Mouse (Mus musculus) hindbrain, embryonic 10.5 days (tissue): ENCODE results near the gene Osbpl10. TPM values are rescaled to one million over a fixed set of nuclear protein-coding genes. Genes with fewer than 3 reads are reported as not detected.

Experiments
- DNase-seq: peaks from one replicate; pipeline ENCODE4 v3.0.0-alpha.2; 2017; ENCODE audit warnings: low spot score
- H3K27ac ChIP-seq: fragments of 300-500 bp; sonication (generic); 2 replicates; pipeline ENCODE4 v1.5.1; 2016; ENCODE audit warnings: mild to moderate bottlenecking, moderate library complexity
- H3K27me3 ChIP-seq: fragments of 300-500 bp; sonication (generic); 2 replicates; pipeline ENCODE4 v1.6.1; 2016; ENCODE audit warnings: mild to moderate bottlenecking; ENCODE audit not compliant: poor library complexity, insufficient read depth, severe bottlenecking
- H3K36me3 ChIP-seq: fragments of 300-500 bp; sonication (generic); 2 replicates; pipeline ENCODE4 v1.6.1; 2016; ENCODE audit warnings: mild to moderate bottlenecking, moderate library complexity
- H3K4me1 ChIP-seq: fragments of 300-500 bp; sonication (generic); replicated peaks from 2 replicates; pipeline ENCODE4 v1.6.1; 2016; ENCODE audit warnings: mild to moderate bottlenecking
- H3K4me3 ChIP-seq: fragments of 300-500 bp; sonication (generic); 2 replicates; pipeline ENCODE4 v1.5.1; 2016; ENCODE audit warnings: mild to moderate bottlenecking, moderate library complexity
- H3K9me3 ChIP-seq: fragments of 300-500 bp; sonication (generic); 2 replicates; pipeline ENCODE4 v1.6.1; 2016; ENCODE audit warnings: mild to moderate bottlenecking, moderate library complexity
- WGBS: fragments of 180-500 bp; shearing (Covaris S2); methylation state at CpG from one replicate; pipeline ENCODE4 v1.1.7; 2016; 5-methylcytosine and 5-hydroxymethylcytosine counted together
- polyA plus RNA-seq: library from polyadenylated mRNA; unstranded; fragments of >200 nt; fragmentation: Nextera tagmentation; extraction: Ambion mirVana; gene quantifications from 2 replicates; pipeline ENCODE4 v1.2.1, GENCODE M21; 2016

The Osbpl10 gene
- polyA plus RNA-seq, 1 experiment from 2014 or later, result 1.6 TPM

DNA sequence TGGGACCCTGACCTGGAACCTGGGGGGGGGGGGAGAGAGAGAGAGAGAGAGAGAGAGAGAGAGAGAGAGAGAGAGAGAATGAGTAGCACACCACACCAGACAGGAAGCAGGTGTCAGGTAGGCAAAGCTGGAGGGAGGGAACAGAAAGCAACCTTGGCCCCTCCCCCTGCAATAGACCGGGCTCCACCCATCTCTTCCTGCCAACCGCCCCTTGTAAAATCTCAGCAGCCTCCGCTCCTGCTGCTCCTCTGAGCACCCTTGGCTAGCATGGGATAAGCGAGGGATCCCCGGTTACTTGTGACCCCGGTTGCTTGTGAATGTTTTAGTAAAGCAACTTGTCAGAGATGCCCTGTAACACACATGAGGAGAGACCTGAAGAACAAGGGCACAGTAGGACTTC lies 227.1 kb downstream of the Osbpl10 start:
- Histone ChIP-seq H3K4me3 (no peak overlapping the region), H3K27me3 (no peaks in the 10 kb centered on the region; the same call in 1 of the 2 replicates), H3K4me1 (peaks cover 12% of the 10 kb centered on the region), H3K27ac (no peak overlapping the region), H3K9me3 (no peaks in the 10 kb centered on the region), H3K36me3 (no peaks in the 10 kb centered on the region)
- WGBS, result 17% methylated on average over 6 of the region's 6 CpGs
- DNase-seq, result no peak

DNA sequence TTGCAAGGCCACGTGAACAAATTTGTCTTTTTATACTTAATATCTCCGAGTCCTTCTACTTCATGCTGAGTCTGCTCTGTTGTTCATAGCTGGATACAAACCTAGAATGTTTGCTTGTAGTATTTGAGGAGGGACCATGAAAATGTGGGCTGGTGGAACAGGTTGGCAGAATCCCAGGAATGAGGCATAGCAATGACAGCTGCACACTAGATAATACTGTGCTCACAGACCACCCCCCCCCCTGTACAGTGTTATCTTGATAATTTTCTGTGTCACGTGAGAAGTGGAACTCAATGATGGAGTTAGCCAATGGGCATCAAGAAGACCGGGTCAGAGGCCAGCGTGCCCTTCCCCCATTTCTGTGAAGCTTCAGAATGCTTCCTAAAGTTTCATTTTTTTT lies 227.8 kb downstream of the Osbpl10 start:
- H3K9me3 ChIP-seq, result no peaks in the 10 kb centered on the region
- peaks cover 12% of the 10 kb centered on the region for H3K4me1 ChIP-seq
- H3K27me3 ChIP-seq, result no peaks in the 10 kb centered on the region; the same call in 1 of the 2 replicates
- no peak overlapping the region for H3K27ac ChIP-seq
- 74% methylated on average over 5 of the region's 5 CpGs for WGBS
- no peak for DNase-seq
- H3K36me3 ChIP-seq, result no peaks in the 10 kb centered on the region
- no peak overlapping the region for H3K4me3 ChIP-seq

DNA sequence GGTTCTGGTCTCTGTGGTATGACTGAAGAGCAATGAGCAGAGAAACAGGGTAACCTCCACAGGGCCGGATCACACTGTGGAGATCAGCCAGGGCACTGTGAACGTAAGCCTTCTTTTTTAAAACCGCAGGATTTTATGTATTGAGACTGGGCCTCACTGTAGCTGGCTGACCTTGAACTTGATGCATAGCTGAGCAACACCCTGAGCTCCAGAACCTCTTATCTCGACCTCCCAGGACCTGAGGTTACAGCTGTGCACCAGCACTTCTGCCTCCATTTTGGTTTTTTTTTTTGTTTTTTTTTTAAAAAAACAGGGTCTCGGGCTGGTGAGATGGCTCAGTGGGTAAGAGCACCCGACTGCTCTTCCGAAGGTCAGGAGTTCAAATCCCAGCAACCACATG lies 231.4 kb downstream of the Osbpl10 start:
- Histone ChIP-seq H3K9me3 (no peaks in the 10 kb centered on the region), H3K4me3 (no peak overlapping the region), H3K27ac (no peak overlapping the region), H3K27me3 (no peaks in the 10 kb centered on the region; the same call in 1 of the 2 replicates), H3K4me1 (peaks cover 16% of the 10 kb centered on the region), H3K36me3 (no peaks in the 10 kb centered on the region)
- WGBS, result 81% methylated on average over 7 of the region's 7 CpGs
- no peak for DNase-seq

DNA sequence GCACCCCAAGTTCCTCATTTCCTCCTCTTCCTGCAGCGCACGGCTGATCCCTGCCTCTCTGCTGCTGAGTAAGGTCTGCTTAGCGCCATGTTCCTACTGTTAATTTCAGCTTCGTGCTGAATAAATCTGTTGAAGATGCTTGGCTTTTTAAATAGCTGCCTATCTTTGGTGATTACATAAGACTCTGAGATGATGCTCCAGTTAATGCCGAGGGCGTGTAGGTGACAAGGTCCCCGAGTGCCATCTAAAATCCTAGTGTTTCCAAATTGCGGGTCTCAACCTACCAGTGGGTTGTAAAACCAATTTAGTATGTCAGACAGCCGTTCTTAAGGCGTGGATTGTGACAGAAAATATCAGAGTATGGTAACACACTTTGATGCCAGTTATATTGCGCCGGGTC lies 232.2 kb downstream of the Osbpl10 start:
- no peak for DNase-seq
- Histone ChIP-seq H3K27ac (no peak overlapping the region), H3K4me3 (no peak overlapping the region), H3K36me3 (no peaks in the 10 kb centered on the region), H3K4me1 (peaks cover 21% of the 10 kb centered on the region), H3K9me3 (no peaks in the 10 kb centered on the region), H3K27me3 (no peaks in the 10 kb centered on the region; the same call in 1 of the 2 replicates)
- WGBS, result 92% methylated on average over 12 of the region's 12 CpGs

DNA sequence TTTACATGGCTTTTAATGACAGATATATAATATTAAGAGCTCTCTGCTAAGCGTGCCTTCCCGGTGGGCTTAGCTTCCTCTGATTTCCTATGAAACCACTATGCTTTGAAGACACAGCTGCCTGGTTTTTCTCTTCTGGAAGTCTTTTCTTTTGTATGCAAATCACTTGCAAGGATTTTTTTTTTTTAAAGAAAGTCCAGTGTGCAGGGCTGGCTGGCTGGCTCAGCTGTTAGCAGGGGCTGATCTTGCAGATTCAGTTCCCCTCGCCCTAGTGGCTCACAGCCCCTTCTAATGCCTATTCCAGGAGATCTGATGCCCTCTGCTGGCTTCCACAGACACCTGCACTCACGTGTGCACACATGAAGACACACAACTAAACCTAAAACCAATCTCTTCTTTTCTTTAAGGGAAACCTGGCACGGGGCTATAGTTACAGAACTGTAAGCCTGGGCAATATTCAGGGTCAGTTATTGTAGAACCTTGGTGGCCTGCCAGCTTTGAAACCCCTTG lies 235.4 kb downstream of the Osbpl10 start:
- H3K4me1 ChIP-seq, result peaks cover 28% of the 10 kb centered on the region
- H3K27me3 ChIP-seq, result no peaks in the 10 kb centered on the region
- DNase-seq, result no peak
- no peaks in the 10 kb centered on the region for H3K36me3 ChIP-seq
- H3K27ac ChIP-seq, result no peak overlapping the region
- H3K9me3 ChIP-seq, result no peaks in the 10 kb centered on the region
- WGBS, result 91% methylated on average over 5 of the region's 5 CpGs
- no peak overlapping the region for H3K4me3 ChIP-seq

DNA sequence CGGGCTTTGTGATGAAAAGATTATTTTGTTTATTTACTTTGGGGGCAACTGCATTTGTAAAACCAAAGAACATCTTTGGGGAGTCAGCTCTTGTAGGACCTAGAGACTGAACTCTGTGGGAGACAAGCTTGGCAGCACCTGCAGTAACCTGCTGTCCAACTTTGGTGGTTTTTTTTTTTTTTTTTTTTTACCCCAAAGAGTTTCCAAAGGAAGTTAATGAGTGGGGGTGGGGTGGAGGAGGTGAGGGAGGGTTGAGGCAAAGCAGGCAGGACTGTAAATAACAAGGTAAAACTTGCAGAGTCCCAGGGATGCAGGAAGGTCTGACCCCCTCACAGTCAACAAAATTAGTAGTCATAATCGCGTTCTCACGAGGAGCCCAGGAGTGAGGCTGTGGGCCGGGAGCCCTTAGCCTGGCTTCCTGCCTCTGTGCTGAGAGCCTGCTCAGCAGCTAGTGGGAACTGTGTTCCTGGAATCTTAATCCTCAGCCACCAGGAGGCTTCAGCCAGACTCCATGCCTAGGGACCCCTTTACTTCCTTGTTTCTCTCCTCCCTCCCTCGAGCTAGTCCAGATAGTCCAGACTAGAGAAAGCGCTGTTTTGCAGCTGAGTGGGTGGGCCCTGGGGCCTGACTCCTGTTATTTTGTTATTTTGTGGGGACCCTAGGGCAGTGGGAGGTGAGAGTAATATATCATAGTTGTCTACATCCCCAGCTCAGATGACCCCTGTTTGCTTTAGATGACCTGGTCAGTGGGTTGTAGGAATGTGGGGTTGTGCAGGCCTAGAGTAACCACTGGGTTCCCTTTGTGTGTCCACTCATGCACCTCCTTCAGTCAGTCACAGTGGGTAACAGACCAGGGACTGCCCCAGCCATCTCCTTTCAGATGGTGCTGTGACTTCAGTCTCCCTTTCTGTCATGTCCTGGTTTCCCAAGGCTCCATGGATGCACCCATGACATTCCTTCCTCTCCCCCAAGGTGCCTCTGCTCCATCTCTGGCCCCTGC lies 236.5 kb downstream of the Osbpl10 start:
- H3K27me3 ChIP-seq, result no peaks in the 10 kb centered on the region
- no peak overlapping the region for H3K4me3 ChIP-seq
- no peaks in the 10 kb centered on the region for H3K9me3 ChIP-seq
- 27% methylated on average over 7 of the region's 7 CpGs for WGBS
- H3K4me1 ChIP-seq, result peaks cover 28% of the 10 kb centered on the region
- DNase-seq, result no peak
- 0 out of 2 replicates have a peak overlapping the region, but pooled peaks have one; percentile 23 for H3K27ac ChIP-seq
- H3K36me3 ChIP-seq, result no peaks in the 10 kb centered on the region

DNA sequence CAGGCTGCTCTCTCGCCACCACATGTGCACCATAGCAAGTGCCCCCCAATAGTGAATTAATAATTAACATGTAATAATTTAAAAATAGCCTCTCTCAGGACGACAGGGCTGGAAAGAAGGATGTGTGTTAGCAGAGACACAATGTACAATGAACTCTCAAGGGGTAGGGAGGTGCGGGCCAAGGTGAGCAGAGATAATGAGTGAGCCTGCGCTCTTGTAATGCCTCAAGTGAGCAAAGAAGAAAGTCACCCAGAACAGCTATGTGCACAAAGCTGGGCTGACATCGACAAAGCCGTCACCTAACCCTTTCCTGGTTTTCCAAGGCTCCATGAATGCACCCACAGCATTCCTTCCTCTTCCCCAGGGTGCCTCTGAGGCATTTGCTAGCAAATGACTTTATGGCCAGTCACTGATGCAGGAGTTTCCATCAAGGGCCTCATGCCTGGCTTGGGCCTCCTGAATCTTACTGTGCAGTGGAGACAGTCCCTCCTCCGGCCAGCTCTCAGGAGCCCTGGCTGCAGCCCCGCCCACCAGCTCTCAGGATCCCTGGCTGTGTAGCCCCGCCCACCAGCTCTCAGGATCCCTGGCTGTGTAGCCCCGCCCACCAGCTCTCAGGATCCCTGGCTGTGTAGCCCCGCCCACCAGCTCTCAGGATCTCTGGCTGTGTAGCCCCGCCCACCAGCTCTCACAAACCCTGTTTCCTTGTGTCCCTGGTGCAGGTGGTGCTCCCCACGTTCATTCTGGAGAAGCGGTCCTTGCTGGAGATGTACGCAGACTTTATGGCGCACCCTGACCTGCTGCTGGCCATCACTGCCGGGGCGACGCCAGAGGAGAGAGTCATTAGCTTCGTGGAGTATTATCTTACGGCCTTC lies 237.7 kb downstream of the Osbpl10 start:
- peak overlapping the region; percentile 53; the same call in 1 of the 2 replicates for H3K27ac ChIP-seq
- H3K4me1 ChIP-seq, result peaks cover 28% of the 10 kb centered on the region
- no peaks in the 10 kb centered on the region for H3K36me3 ChIP-seq
- H3K9me3 ChIP-seq, result no peaks in the 10 kb centered on the region
- peak; percentile 53 for DNase-seq
- H3K27me3 ChIP-seq, result no peaks in the 10 kb centered on the region
- H3K4me3 ChIP-seq, result peak overlapping the region; percentile 35
- WGBS, result 30% methylated on average over 21 of the region's 21 CpGs

DNA sequence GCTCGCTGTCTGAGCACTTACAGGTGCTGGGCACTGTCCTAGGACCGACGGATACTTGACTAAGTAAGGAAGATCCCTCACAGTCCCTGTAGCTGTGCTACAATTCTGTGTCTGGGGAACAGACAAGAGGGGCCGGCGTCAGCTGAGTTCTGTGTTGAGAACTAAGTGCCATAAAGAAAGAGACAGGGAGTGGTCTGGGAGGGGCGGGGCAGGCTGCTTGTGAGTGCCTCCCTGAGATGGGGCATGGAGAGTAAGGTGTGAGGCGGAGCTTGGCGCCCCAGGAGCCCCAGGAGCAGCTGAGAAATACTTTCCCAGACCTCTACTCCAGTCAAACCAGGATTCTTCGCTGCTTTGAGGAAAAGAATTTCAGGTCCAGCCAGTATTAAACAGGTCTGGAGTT lies 239.6 kb downstream of the Osbpl10 start:
- H3K36me3 ChIP-seq, result no peaks in the 10 kb centered on the region
- no peaks in the 10 kb centered on the region for H3K27me3 ChIP-seq
- H3K4me1 ChIP-seq, result peaks cover 28% of the 10 kb centered on the region
- no peak overlapping the region for H3K27ac ChIP-seq
- H3K4me3 ChIP-seq, result no peak overlapping the region
- H3K9me3 ChIP-seq, result no peaks in the 10 kb centered on the region
- no peak for DNase-seq
- 25% methylated on average over 9 of the region's 9 CpGs for WGBS

DNA sequence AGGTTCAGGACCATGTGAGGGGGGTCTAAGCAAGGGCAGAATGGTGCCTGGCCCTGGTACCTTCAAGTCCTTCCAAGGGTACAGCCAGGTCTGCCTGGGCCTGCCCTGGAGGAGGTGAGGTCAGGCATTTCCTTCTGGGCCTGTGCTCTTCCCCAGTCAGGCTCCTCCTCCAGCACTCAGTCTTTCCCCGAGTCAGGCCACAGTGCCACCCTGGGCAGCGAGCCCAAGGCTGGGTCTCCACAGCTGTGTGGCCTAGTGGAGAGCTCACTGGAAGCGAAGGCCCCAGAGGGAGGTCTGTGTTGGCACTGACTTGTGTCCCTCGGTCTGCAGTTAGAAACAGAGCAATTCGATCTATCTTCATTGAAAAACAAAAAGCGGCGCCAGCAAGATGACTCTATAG lies 242.1 kb downstream of the Osbpl10 start:
- Histone ChIP-seq H3K27me3 (no peaks in the 10 kb centered on the region), H3K4me1 (peaks cover 25% of the 10 kb centered on the region), H3K9me3 (no peaks in the 10 kb centered on the region), H3K4me3 (no peak overlapping the region), H3K36me3 (0 out of 2 replicates have a peak, but pooled peaks cover 3% of the 10 kb centered on the region), H3K27ac (no peak overlapping the region)
- no peak for DNase-seq
- 79% methylated on average over 7 of the region's 7 CpGs for WGBS

DNA sequence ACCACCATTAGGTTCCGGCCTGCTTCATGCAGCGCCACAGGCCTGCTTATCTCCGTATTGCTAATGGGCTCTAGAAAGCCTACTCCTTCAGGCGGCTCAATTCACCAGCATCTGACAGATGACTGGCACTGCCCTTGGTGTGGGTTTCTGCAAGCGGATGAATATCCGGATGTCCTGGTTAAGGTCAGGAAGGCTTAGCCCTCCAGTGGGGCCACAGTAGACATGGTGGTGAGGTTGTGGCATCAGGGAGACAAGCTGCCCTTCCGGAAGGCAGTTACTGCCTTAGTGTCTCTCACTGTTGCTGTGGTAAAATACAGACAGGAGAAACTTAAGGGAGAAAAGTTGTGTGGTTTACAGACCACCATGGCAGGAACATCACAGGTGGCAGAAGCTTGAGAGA lies 242.9 kb downstream of the Osbpl10 start:
- Histone ChIP-seq H3K4me3 (no peak overlapping the region), H3K27ac (no peak overlapping the region), H3K4me1 (peaks cover 17% of the 10 kb centered on the region), H3K27me3 (no peaks in the 10 kb centered on the region), H3K9me3 (no peaks in the 10 kb centered on the region), H3K36me3 (0 out of 2 replicates have a peak, but pooled peaks cover 3% of the 10 kb centered on the region)
- WGBS, result 94% methylated on average over 7 of the region's 7 CpGs
- DNase-seq, result no peak

DNA sequence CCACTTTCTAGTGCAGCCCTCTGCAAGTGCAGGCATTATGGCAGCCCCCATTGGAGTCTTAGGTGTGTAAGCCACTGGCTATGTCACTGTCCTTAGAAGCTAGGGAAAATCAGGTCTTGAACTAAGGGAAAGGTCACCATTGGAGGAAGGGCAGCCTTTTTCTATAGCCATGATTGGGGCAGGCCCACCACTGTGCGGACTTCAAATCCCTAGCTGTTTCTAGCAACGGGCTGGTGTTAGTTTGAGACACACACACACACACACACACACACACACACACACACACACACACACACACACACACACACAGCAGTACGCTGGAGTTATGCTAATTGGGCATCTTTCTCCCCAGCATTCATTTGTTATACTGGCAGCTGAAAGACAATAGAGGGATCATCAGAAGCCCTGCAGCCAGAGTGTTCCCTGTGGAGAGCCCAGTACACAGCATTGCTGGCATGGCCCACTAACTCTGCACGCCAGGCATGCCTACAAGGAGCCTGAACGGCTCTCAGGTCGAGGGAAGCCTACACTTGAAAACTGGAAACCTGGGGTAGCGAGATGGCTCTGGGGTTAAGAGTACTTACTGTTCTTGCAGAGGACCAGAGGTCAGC lies 246.5 kb downstream of the Osbpl10 start:
- H3K9me3 ChIP-seq, result no peaks in the 10 kb centered on the region
- no peak overlapping the region for H3K4me3 ChIP-seq
- 33% methylated on average over 7 of the region's 7 CpGs for WGBS
- H3K27ac ChIP-seq, result no peak overlapping the region
- 0 out of 2 replicates have a peak, but pooled peaks cover 3% of the 10 kb centered on the region for H3K36me3 ChIP-seq
- peaks cover 25% of the 10 kb centered on the region for H3K4me1 ChIP-seq
- no peaks in the 10 kb centered on the region for H3K27me3 ChIP-seq
- DNase-seq, result peak; percentile 18

DNA sequence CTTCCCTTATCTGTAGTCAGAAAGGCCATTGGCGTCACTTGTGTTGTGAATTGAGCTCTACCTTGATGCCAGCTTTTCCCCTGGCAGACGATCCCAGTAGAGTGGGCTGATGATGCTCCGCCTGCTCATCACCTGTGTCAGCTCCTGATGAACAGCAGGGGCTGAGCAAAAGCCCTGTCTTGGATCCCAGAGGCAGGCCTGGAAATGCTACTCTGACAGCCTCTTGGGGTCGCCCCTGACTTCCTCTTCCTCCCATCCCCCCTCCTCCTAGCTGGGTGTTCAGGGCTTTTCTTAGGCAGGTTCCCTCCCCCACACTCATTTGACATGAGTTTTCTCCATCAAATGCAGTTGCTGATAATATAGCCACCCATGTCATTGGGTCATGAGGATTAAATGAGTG lies 250.8 kb downstream of the Osbpl10 start:
- 72% methylated on average over 4 of the region's 4 CpGs for WGBS
- Histone ChIP-seq H3K9me3 (no peaks in the 10 kb centered on the region), H3K27me3 (no peaks in the 10 kb centered on the region), H3K36me3 (no peaks in the 10 kb centered on the region), H3K27ac (0 out of 2 replicates have a peak overlapping the region, but pooled peaks have one; percentile 26), H3K4me1 (peaks cover 34% of the 10 kb centered on the region), H3K4me3 (no peak overlapping the region)
- DNase-seq, result no peak
